Mouse (Mus musculus) layer of hippocampus, adult 11-12 months (tissue): ENCODE measurements at regions not wholly inside any gene's neighbourhood (a gene's known extent, or its start where the extent isn't known, plus 50 kb on each side); places are given as distances from the start of the nearest gene placed in this dataset.
A peak's percentile ranks its signal among the peaks of the same experiment; 100 is the strongest.

Source experiments
- DNase-seq: peaks from one replicate; pipeline ENCODE4 v3.0.0; 2022; ENCODE audit warnings: low spot score

GRCm38 (mm10) chr11:82668026-82668425, 96.1 kb downstream of the Cct6b start:
- DNase-seq: no peak

DNA sequence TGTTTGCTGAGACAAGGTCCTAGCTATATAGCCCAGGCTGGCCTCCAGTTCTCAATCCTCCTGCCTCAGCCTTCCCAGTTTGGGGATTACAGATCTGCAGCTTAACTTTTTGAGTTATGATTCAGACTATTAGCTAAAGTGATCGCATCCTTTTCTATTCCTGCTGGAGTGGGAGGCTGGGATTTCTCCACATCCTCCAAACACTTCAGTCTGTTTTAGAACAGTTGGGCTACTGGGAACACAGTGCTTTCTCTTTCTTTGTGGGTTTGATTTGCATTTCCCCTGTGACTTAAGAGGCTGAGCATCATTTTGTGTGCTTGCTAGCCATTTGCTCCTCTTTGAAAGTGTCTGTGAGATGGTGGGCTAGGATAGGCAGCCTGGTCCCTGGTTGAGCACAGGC, 100.0 kb downstream of the Cct6b start:
- DNase-seq: peak; percentile 14

DNA sequence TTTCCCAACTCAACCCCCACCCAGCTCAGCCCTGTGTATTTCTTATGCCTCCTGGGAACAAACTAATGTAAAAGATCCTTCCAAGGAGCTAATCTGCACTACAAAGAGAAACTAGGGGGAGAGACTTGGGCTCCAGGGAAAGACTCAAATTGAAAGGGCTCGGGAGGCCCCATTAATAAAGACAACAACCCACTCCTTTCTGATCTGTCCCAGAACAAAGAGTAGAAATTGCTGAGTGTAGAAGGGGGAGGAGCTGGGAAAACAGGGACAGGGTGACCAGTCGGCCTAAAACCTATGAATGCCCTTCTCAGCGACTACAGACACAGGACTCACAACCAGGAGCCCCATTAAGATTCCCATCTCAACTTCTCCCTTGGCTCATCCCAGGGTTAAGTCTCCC, 102.0 kb downstream of the Cct6b start:
- DNase-seq: no peak

DNA sequence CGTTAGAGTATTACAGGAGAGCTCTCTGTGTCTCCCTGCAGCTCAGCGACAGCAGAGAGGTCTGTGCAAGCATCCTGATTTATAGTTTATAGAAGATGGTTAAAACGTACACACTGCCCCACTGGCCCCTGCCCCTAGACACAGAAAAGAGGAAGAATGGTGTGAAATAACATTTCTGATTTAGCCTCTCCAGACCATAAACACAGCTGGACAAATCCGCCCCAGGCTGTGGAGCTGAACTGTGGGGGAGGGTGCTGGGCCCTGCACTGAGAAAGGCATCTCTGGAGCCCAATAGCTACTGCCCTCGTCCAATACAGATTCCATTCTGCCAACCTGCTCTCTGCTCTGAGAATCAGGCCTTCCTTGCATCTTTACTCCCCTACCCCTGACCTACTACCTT, 112.4 kb downstream of the Cct6b start:
- DNase-seq: no peak

DNA sequence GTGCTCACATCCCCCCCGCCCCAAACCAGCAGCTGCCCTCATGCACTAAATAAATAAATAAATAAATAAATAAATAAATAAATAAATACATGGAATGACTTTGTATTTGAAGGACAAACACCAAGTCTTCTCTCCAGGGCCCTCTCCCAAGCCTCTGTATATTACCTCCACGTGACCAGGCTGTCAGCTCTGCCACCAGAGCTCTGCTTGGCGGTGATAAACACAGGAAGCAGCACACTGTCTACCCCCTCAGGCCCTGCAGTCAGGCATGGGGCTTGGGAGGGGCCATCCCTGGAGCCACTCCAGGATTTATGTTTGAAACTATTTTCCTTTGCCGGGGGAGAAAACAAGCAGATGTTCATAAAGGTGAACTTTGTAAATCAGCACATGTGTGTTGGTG, 125.6 kb downstream of the Cct6b start:
- DNase-seq: no peak

DNA sequence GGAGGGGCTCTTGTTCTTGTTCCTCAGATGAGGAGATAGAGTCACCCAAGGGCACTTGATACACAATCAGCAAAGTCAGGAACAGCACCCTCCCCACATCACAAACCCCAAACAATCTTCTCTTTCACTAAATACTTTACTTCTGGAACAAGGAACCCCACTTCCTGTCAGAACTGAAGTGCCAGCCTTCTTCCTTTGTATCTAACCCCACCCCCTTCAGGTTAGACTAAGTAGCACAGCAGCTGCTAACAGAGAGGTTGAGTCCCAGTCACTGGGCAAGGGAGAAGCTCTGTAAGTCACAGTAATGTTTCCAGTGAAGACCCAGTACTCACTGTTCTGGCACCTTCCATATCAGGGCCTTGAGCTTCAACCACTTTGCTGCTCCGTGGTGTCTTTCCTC, 131.9 kb downstream of the Cct6b start:
- DNase-seq: no peak

- DNase-seq: no peak
These were observed 132.7 kb downstream of the Cct6b start for GRCm38 (mm10) chr11:82631387-82631786.

GRCm38 (mm10) chr11:82626501-82627111, 137.5 kb downstream of the Cct6b start:
- DNase-seq: no peak

DNA sequence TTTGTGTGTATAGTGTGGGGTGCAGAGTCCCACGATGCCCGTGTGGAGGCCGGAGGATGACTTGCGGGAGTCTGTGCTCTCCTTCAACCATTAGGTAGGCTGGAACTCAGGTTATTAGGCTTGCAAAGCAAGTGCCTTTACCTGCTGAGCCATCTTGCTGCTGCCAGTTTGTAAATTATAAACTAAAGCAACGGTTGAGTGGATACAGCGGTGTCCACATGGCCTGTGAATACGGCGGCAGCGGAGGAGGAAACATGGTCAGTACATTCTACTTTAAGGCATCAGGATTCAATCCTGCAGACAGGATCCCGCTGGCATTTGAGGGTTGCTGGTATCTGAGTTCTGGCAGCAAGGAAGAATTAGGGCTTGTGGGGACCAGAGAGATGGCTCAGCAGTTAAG, 143.1 kb downstream of the Cct6b start:
- no peak for DNase-seq

- DNase-seq: no peak
These were observed 144.7 kb downstream of the Cct6b start for GRCm38 (mm10) chr11:82619418-82619817.

GRCm38 (mm10) chr11:82618457-82618856, 145.7 kb downstream of the Cct6b start:
- DNase-seq: no peak

DNA sequence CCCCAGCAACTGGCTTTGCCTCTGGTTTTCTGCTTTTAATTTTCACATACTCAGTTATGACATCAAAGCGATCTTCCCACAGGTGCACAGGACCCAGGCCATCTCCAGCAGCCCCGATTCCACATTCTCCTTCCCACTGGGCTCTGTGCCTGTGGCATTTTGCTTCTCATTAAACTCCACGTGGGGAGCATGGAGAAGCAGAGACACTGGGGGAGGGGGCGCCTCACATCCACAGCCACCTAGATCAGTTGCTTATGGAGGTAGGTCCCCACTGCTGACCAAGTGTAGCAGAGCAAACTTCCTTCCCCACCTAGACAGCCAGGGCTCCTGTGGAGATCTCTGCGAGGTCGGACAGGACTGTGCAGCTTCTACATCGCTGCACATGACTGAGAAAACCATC, 147.3 kb downstream of the Cct6b start:
- DNase-seq: no peak

DNA sequence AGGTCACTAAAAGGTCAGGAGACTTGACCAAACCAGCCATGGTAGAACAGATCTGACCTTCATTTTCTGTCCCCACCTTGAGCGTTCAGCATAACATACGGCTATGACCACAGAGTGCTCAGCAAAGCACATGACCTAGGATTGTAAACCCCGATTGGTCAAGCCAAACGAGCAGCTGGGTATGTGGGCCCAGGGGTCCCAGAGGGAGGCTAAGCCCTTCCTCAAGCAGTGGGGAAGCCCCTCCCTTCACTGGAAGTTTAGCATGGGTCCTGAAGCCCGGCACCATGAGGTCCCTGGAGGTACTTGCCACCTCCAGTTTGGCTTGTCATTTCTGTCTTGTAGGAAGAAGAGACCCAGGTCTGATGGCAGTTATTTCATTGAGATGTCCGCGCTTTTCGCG, 149.8 kb downstream of the Cct6b start:
- no peak for DNase-seq

DNA sequence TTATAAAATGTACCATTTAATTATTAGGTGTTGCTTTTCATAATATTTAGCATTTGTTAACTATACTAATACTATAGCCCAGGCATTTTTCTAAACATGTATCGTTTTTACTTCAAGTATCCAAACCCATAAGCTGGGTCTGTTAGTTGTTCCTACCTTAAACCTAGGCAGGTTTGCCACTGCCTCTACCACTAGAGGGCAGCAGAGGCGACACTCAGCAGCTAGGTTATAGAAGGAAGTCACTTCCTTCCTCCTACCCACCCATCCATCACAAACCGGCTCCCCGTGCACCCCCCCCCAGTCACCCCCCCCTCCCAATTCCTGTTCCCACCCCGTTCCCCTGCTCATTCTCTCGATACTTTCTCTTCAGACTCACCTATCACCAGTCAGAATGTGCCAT, 150.6 kb downstream of the Cct6b start:
- peak; percentile 78 for DNase-seq

- peak; percentile 41 for DNase-seq
These were observed 152.1 kb downstream of the Cct6b start for GRCm38 (mm10) chr11:82612026-82612425.

- no peak for DNase-seq
These were observed 155.2 kb downstream of the Cct6b start for GRCm38 (mm10) chr11:82608963-82609362.

GRCm38 (mm10) chr11:82607661-82608060, 156.5 kb downstream of the Cct6b start:
- no peak for DNase-seq

GRCm38 (mm10) chr11:82604251-82604835, 159.8 kb downstream of the Cct6b start:
- DNase-seq: no peak

DNA sequence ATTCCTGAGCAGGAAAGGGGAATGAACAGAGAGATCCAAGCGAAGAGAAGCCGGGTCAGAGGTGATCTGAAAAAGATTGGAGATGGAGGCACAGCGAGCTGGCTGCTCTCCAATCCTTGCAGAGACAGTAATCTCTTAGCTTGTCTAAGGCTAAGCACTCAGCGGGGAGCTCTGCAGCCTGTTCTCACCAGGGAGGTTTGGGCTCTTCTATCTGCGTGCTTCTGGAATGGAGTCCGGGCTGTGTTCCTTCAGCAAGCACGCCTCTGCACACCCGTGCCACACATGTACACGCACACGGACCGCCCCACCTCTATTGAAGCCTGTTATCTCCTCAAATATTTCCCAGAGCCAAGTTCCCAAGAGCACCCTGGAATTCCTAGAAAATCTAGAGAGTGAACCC, 161.3 kb downstream of the Cct6b start:
- peak; percentile 8 for DNase-seq

DNA sequence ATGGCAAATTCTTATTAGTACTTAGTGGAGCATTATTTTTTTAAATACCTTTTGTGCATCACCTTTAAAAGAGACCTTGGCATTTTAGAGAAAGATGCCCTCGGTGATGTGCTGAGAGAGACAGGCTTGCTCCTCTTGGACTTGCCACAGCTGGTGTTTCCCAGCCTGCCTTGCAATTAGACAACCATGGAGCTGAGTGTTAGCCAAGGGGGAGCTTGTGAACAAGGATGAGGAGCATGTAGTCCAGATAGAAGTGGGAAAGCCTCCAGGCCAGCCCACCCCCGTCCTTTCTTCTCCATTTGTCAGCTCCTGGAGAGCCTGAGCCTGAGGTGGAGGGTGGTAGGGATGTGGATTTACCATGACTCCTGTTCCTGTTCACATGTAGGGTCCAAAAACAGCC, 161.9 kb downstream of the Cct6b start:
- DNase-seq: no peak

DNA sequence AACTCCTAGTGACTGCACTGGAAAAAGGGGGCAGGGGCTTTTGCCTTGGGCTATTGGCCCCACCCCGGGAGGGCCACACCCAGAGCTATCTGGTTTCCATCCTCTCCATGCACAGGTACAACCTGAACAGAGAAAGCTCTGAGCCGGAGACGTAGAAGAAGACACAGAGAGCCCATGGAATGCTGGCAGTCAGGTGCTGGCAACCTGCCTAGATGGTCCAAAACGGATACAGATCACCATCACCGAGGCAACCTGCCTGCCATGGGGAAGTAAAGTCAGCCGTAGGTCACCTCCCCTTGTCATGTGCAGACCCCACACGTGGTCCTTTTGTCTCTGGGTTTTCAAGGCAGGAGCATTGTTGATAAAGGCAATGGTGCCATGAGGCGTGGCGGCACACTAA, 164.0 kb downstream of the Cct6b start:
- DNase-seq: no peak

- DNase-seq: no peak
These were observed 166.4 kb downstream of the Cct6b start for GRCm38 (mm10) chr11:82597757-82598156.

DNA sequence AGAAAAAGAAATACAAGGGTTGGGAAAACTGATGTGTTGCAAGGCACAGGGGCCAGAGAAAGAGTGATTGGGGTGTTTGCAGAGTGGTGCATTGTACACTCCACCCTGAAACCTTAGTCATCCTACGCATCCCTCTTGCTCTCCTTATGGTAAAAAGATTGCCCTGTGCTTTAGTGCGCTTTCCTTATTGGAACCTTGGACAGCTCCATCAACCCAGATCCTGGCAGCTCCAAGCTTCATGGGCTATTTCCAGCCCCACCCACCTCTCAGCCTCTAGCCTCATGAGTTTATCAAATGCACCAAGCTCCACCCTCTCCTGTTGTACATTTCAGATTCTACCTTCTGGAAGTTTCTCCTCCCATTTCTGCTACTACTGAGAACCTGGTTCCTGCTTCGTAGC, 167.3 kb downstream of the Cct6b start:
- DNase-seq: no peak

GRCm38 (mm10) chr11:82589761-82590160, 174.4 kb downstream of the Cct6b start:
- peak; percentile 75 for DNase-seq
